Mouse (Mus musculus): Measurements from ENCODE around the gene Nppa. TPM values are rescaled to one million over a fixed set of nuclear protein-coding genes. Genes with fewer than 3 reads are reported as not detected.

Nppa gene
- polyA plus RNA-seq, 1 experiment from 2014 or later, result 2.3 TPM

DNA sequence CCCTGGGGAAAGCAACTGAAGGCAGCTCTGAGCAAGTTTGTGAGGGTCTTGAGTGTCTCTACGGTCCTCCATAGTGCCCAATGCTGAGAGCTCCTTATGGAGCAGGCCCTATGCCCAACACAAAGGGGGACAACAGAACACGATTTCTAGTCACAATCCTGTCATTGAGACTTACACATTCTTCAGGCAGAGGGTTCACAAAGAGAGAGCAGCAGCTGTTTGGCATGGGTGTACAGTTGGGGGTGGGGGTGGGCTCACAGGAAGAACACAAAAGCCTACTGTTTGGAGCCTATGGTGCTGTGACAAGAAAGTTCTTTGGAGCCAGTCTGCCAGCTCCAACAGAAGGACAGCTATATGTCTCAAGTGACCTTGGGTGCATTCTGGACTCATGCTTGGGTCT lies 17.9 kb downstream of the Nppa start:
- H3K9ac ChIP-seq (replicated peaks; ENCODE audit: low read depth, low read length), result no peak overlapping the region
- no peak overlapping the region for H3K4me3 ChIP-seq (ENCODE audit: low read depth, low read length)
- H3K9me3 ChIP-seq (ENCODE audit: control insufficient read depth, low read depth, low read length), result no peaks in the 10 kb centered on the region
- H3K27me3 ChIP-seq (ENCODE audit: control insufficient read depth, insufficient read depth, low read length), result no peaks in the 10 kb centered on the region
- ATAC-seq (ENCODE audit: insufficient number of reproducible peaks, insufficient read depth, low FRiP score, low read depth), result no peak
- H3K4me1 ChIP-seq (ENCODE audit: control insufficient read depth, insufficient read depth, low read length), result no peaks in the 10 kb centered on the region
- H3K27ac ChIP-seq (ENCODE audit: low read length), result no peak overlapping the region
- peaks cover 63% of the 10 kb centered on the region for H3K36me3 ChIP-seq (ENCODE audit: control insufficient read depth, insufficient read depth, low read length)
- H3K4me2 ChIP-seq (replicated peaks; ENCODE audit: low read depth, low read length), result no peak overlapping the region
- WGBS, result 70% methylated on average over 2 of the region's 2 CpGs

DNA sequence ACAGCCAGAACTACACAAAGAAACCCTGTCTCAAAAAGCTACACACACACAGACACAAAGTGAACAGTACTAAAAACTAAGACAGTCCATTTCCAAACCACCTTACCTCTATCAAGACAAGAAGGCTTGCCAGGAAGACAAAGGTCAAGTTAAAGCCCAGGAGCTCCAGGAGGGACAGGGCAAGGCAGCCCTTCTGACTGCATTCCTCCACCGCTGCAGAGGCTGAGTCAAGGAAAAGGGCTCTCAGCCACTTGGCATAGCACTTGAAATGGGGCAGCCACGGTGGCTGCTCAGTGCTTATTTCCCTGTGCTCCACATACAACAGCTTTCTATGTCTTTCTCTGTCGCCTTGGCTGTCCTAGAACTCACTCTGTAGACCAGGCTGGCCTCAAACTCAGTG lies 23.5 kb downstream of the Nppa start:
- Histone ChIP-seq H3K4me3 (ENCODE audit: low read depth, low read length) (no peak overlapping the region), H3K36me3 (ENCODE audit: control insufficient read depth, insufficient read depth, low read length) (peaks cover 67% of the 10 kb centered on the region), H3K27ac (ENCODE audit: low read length) (no peak overlapping the region), H3K9ac (replicated peaks; ENCODE audit: low read depth, low read length) (no peak overlapping the region), H3K27me3 (ENCODE audit: control insufficient read depth, insufficient read depth, low read length) (no peaks in the 10 kb centered on the region), H3K9me3 (ENCODE audit: control insufficient read depth, low read depth, low read length) (no peaks in the 10 kb centered on the region), H3K4me2 (replicated peaks; ENCODE audit: low read depth, low read length) (no peak overlapping the region), H3K4me1 (ENCODE audit: control insufficient read depth, insufficient read depth, low read length) (no peaks in the 10 kb centered on the region)
- no peak for ATAC-seq (ENCODE audit: insufficient number of reproducible peaks, insufficient read depth, low FRiP score, low read depth)
- WGBS, result 94% methylated on average over 3 of the region's 3 CpGs

DNA sequence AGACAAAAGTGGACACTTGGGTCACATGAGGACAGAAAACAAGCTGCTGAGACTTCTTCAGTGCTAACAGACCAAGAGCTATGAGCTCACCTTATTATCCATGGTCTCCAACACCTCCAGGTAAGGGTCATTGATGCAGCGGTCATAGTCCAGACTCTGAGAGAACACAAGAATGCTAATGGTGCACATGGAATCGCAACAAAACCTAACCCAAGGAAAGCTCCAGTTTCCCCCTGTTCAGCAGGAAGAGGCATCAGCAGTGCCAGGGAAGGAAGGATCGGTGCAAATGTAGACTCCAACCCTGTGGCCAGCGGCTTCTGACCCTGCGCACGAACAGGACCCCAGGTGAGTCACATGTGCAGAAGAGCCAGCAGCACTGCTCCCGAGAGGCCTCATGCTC lies 28.8 kb downstream of the Nppa start:
- Histone ChIP-seq H3K9ac (replicated peaks; ENCODE audit: low read depth, low read length) (no peak overlapping the region), H3K9me3 (ENCODE audit: control insufficient read depth, low read depth, low read length) (no peaks in the 10 kb centered on the region), H3K4me3 (ENCODE audit: low read depth, low read length) (no peak overlapping the region), H3K4me1 (ENCODE audit: control insufficient read depth, insufficient read depth, low read length) (no peaks in the 10 kb centered on the region), H3K27me3 (ENCODE audit: control insufficient read depth, insufficient read depth, low read length) (no peaks in the 10 kb centered on the region), H3K27ac (ENCODE audit: low read length) (no peak overlapping the region), H3K4me2 (replicated peaks; ENCODE audit: low read depth, low read length) (no peak overlapping the region), H3K36me3 (ENCODE audit: control insufficient read depth, insufficient read depth, low read length) (peaks cover 41% of the 10 kb centered on the region)
- WGBS, result 95% methylated on average over 7 of the region's 7 CpGs
- ATAC-seq (ENCODE audit: insufficient number of reproducible peaks, insufficient read depth, low FRiP score, low read depth), result no peak

DNA sequence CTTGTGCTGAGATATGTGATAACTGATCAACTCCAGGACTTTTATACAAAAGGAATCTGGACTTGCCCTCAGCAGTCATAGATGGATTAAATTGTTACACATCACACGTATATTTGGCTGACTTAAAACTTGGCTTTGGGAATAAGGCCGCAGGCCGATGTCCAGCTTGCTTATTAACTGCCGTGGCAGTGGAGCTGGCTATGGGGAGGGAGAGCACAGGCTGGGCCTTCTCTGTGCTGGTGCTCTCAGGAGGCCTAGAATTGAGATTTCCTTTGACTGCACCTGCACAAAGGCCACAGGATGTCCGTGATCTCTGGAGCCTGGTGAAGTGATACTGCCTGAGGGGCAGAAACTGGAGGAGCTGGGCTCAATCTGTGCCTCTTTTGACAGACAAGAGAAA lies 30.0 kb downstream of the Nppa start:
- Histone ChIP-seq H3K4me3 (ENCODE audit: low read depth, low read length) (no peak overlapping the region), H3K9ac (replicated peaks; ENCODE audit: low read depth, low read length) (no peak overlapping the region), H3K9me3 (ENCODE audit: control insufficient read depth, low read depth, low read length) (no peaks in the 10 kb centered on the region), H3K36me3 (ENCODE audit: control insufficient read depth, insufficient read depth, low read length) (peaks cover 37% of the 10 kb centered on the region), H3K27me3 (ENCODE audit: control insufficient read depth, insufficient read depth, low read length) (no peaks in the 10 kb centered on the region), H3K4me2 (replicated peaks; ENCODE audit: low read depth, low read length) (no peak overlapping the region), H3K27ac (ENCODE audit: low read length) (no peak overlapping the region), H3K4me1 (ENCODE audit: control insufficient read depth, insufficient read depth, low read length) (no peaks in the 10 kb centered on the region)
- ATAC-seq (ENCODE audit: insufficient number of reproducible peaks, insufficient read depth, low FRiP score, low read depth), result no peak
- 81% methylated on average over 5 of the region's 5 CpGs for WGBS

DNA sequence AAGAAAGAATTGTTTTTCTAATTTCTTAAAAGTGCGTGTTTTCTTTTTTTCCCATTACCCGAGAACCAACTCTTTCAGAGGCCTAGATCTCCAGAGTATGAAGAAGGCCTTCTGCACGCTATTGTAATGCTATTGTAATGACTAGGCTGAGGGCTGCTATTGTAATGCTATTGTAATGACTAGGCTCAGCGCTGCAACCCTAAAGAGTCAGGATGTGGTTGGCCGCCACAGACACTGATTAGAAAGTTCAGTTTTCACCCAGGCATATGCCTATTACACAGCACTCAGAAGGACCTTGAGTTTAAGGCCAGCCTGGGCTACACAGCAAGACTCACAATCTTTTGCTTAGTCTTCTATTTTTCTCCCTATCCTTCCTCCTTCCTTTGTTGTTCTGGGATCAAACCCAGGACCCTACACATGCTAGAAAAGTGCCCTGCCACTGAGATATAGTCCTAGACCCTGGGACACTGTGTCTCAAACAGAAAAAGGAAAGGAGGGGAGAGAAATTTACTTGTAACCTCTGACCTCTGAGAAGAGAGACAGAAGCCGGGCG lies 33.4 kb downstream of the Nppa start:
- Histone ChIP-seq H3K4me1 (ENCODE audit: control insufficient read depth, insufficient read depth, low read length) (peaks cover 8% of the 10 kb centered on the region), H3K27me3 (ENCODE audit: control insufficient read depth, insufficient read depth, low read length) (no peaks in the 10 kb centered on the region), H3K9ac (replicated peaks; ENCODE audit: low read depth, low read length) (no peak overlapping the region), H3K9me3 (ENCODE audit: control insufficient read depth, low read depth, low read length) (no peaks in the 10 kb centered on the region), H3K4me2 (replicated peaks; ENCODE audit: low read depth, low read length) (no peak overlapping the region), H3K27ac (ENCODE audit: low read length) (no peak overlapping the region), H3K36me3 (ENCODE audit: control insufficient read depth, insufficient read depth, low read length) (peaks cover 10% of the 10 kb centered on the region), H3K4me3 (ENCODE audit: low read depth, low read length) (no peak overlapping the region)
- WGBS, result 82% methylated on average over 7 of the region's 7 CpGs
- no peak for ATAC-seq (ENCODE audit: insufficient number of reproducible peaks, insufficient read depth, low FRiP score, low read depth)

DNA sequence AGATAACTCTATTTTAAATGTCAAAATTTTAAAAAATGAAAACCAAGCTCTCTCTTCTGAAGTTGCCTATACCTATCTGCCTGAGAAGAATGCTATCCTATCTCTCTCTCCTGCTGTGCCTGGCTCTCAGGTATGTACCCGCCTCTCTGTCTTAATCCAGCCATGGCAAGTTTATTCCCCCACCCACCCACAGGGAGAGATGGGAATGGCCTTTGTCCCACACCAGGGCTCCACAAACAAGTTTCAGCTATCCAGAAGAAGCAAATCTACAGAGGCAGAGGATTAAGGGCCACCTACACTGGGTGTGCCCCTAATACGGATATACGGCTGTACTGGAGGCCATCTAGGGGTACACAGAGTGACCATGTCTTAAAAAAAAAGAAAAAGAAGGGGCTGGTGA lies 34.9 kb downstream of the Nppa start:
- H3K4me2 ChIP-seq (replicated peaks; ENCODE audit: low read depth, low read length), result no peak overlapping the region
- no peak overlapping the region for H3K9ac ChIP-seq (replicated peaks; ENCODE audit: low read depth, low read length)
- no peak for ATAC-seq (ENCODE audit: insufficient number of reproducible peaks, insufficient read depth, low FRiP score, low read depth)
- no peak overlapping the region for H3K27ac ChIP-seq (ENCODE audit: low read length)
- WGBS, result 84% methylated on average over 3 of the region's 3 CpGs
- H3K4me3 ChIP-seq (ENCODE audit: low read depth, low read length), result no peak overlapping the region
- no peaks in the 10 kb centered on the region for H3K27me3 ChIP-seq (ENCODE audit: control insufficient read depth, insufficient read depth, low read length)
- peaks cover 22% of the 10 kb centered on the region for H3K4me1 ChIP-seq (ENCODE audit: control insufficient read depth, insufficient read depth, low read length)
- peaks cover 6% of the 10 kb centered on the region for H3K36me3 ChIP-seq (ENCODE audit: control insufficient read depth, insufficient read depth, low read length)
- H3K9me3 ChIP-seq (ENCODE audit: control insufficient read depth, low read depth, low read length), result no peaks in the 10 kb centered on the region

DNA sequence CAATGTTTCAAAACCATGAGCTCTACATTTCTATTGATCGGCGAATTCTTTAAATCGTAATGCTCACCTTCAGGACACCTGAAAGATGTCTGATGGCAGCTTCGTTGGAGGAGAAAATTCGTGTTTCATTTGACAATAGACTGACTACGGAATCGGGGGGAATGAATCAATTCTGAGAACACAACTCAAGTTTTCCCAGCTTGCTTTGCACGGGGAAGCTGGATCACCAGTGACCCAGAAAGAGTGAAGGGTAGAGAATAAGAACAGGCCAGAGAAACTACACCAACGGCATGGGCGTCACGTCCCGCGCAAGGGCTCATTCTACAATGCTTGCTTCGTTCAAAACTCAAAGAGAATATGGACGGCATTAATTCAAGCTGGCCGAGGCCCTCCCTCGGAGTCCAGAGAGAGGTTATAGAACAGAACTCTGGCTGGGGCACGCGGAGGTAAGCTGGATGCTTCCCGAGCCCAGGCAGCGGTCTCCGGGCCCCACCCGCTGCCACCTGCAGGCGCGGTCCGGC lies 37.6 kb downstream of the Nppa start:
- Histone ChIP-seq H3K27ac (ENCODE audit: low read length) (peak overlapping the region; percentile 75; the same call in 1 of the 2 replicates), H3K9me3 (ENCODE audit: control insufficient read depth, low read depth, low read length) (no peaks in the 10 kb centered on the region), H3K27me3 (ENCODE audit: control insufficient read depth, insufficient read depth, low read length) (no peaks in the 10 kb centered on the region), H3K36me3 (ENCODE audit: control insufficient read depth, insufficient read depth, low read length) (peaks cover 6% of the 10 kb centered on the region), H3K9ac (replicated peaks; ENCODE audit: low read depth, low read length) (peak overlapping the region; percentile 54), H3K4me3 (ENCODE audit: low read depth, low read length) (peak overlapping the region; percentile 78), H3K4me1 (ENCODE audit: control insufficient read depth, insufficient read depth, low read length) (peaks cover 34% of the 10 kb centered on the region), H3K4me2 (replicated peaks; ENCODE audit: low read depth, low read length) (peak overlapping the region; percentile 67)
- 9% methylated on average over 26 of the region's 26 CpGs for WGBS
- ATAC-seq (ENCODE audit: insufficient number of reproducible peaks, insufficient read depth, low FRiP score, low read depth), result no peak

DNA sequence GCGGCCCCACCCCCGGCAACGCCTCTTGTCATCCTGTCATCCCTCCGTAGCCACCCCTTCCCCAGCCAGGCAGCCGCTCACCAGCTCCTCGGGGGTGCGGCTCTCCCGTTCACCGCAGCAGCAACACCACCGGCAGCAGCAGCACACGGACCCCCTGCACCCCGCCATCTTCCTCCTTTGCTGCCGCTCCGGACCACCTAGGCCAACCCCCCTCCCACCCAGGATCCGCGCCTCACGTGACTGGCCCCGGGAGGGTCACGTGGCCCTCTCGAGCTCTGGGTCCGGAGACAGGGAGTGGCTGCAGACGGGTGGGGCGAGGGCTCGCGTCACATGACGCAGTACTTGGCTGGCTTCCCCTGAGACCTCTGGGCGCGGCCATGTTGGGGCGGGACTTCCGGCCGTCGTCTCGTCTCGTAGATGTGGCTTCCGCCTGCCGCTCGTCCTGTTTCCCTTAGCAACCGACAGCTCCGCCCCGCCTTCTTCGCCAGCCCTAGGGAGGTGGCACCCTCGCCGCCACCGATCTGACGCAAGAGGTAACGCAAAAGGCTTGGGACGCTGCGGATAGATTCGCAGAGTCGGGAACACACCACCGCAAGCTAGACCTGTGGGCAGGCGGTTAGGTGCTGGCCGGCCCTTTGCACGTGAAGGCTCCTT lies 38.2 kb downstream of the Nppa start, which contains the start of the genes Clcn6 and Mthfr:
Clcn6 (minus strand) TSS at position 222 of the 654 bp plus-strand sequence.
Mthfr (plus strand) TSS at position 478 of the 654 bp plus-strand sequence.
- peak; percentile 93 for ATAC-seq (ENCODE audit: insufficient number of reproducible peaks, insufficient read depth, low FRiP score, low read depth)
- Histone ChIP-seq H3K9ac (replicated peaks; ENCODE audit: low read depth, low read length) (peak within 1 kb of the TSS; percentile 54), H3K4me1 (ENCODE audit: control insufficient read depth, insufficient read depth, low read length) (peaks cover 34% of the 10 kb centered on the region), H3K4me2 (replicated peaks; ENCODE audit: low read depth, low read length) (peak within 1 kb of the TSS; percentile 67), H3K4me3 (ENCODE audit: low read depth, low read length) (peak within 1 kb of the TSS; percentile 78), H3K36me3 (ENCODE audit: control insufficient read depth, insufficient read depth, low read length) (peaks cover 6% of the 10 kb centered on the region; the same call in 1 of the 2 replicates), H3K27ac (ENCODE audit: low read length) (peak within 1 kb of the TSS; percentile 75; the same call in 1 of the 2 replicates), H3K27me3 (ENCODE audit: control insufficient read depth, insufficient read depth, low read length) (no peaks in the 10 kb centered on the region), H3K9me3 (ENCODE audit: control insufficient read depth, low read depth, low read length) (no peaks in the 10 kb centered on the region)
- under 1% methylated on average over 54 of the region's 54 CpGs for WGBS

Data from stomach, embryonic 14.5 days (tissue).